Mouse (Mus musculus): ENCODE data around the gene Siah1a. TPM values are rescaled to one million over a fixed set of nuclear protein-coding genes. Genes with fewer than 3 reads are reported as not detected.

The Siah1a gene
- polyA plus RNA-seq, 1 experiment from 2014 or later, result 67.9 TPM

- H3K4me3 ChIP-seq (replicated peaks), result no peak overlapping the region
- 91% methylated on average over 6 of the region's 6 CpGs for WGBS
- H3K9me3 ChIP-seq (replicated peaks), result no peaks in the 10 kb centered on the region
- no peak for ATAC-seq (ENCODE audit: low FRiP score)
- no peak overlapping the region for H3K9ac ChIP-seq (replicated peaks)
- no peaks in the 10 kb centered on the region for H3K27me3 ChIP-seq (replicated peaks)
- peaks cover 17% of the 10 kb centered on the region; the same call in 1 of the 2 replicates for H3K36me3 ChIP-seq
- H3K27ac ChIP-seq (replicated peaks), result no peak overlapping the region
- H3K4me2 ChIP-seq, result no peak overlapping the region
- no peaks in the 10 kb centered on the region for H3K4me1 ChIP-seq
Observed at GRCm38 (mm10) chr8:86720756-86721459, 24.8 kb downstream of the Siah1a start.

- no peak for ATAC-seq (ENCODE audit: low FRiP score)
- Histone ChIP-seq H3K4me3 (replicated peaks) (no peak overlapping the region), H3K27me3 (replicated peaks) (no peaks in the 10 kb centered on the region), H3K36me3 (peaks cover 20% of the 10 kb centered on the region), H3K9me3 (replicated peaks) (no peaks in the 10 kb centered on the region), H3K27ac (replicated peaks) (no peak overlapping the region), H3K4me1 (0 out of 2 replicates have a peak, but pooled peaks cover 2% of the 10 kb centered on the region), H3K4me2 (no peak overlapping the region), H3K9ac (replicated peaks) (no peak overlapping the region)
- 90% methylated on average over 1 of the region's 1 CpGs for WGBS
Observed at GRCm38 (mm10) chr8:86719368-86719767, 26.4 kb downstream of the Siah1a start.

GRCm38 (mm10) chr8:86718332-86718994, 27.3 kb downstream of the Siah1a start:
- Histone ChIP-seq H3K36me3 (peaks cover 21% of the 10 kb centered on the region), H3K4me1 (peaks cover 5% of the 10 kb centered on the region; the same call in 1 of the 2 replicates), H3K4me2 (no peak overlapping the region), H3K9me3 (replicated peaks) (no peaks in the 10 kb centered on the region), H3K4me3 (replicated peaks) (no peak overlapping the region), H3K27me3 (replicated peaks) (no peaks in the 10 kb centered on the region), H3K27ac (replicated peaks) (no peak overlapping the region), H3K9ac (replicated peaks) (no peak overlapping the region)
- 89% methylated on average over 2 of the region's 2 CpGs for WGBS
- no peak for ATAC-seq (ENCODE audit: low FRiP score)

- peak overlapping the region; percentile 37 for H3K27ac ChIP-seq (replicated peaks)
- peaks cover 13% of the 10 kb centered on the region; the same call in 1 of the 2 replicates for H3K4me1 ChIP-seq
- H3K27me3 ChIP-seq (replicated peaks), result no peaks in the 10 kb centered on the region
- H3K4me3 ChIP-seq (replicated peaks), result no peak overlapping the region
- H3K4me2 ChIP-seq, result no peak overlapping the region
- no peaks in the 10 kb centered on the region for H3K9me3 ChIP-seq (replicated peaks)
- ATAC-seq (ENCODE audit: low FRiP score), result peak; percentile 69; the same call in 1 of the 2 replicates
- H3K36me3 ChIP-seq, result peaks cover 15% of the 10 kb centered on the region
- no peak overlapping the region for H3K9ac ChIP-seq (replicated peaks)
- 37% methylated on average over 14 of the region's 14 CpGs for WGBS
Observed at GRCm38 (mm10) chr8:86713407-86714188, 32.1 kb downstream of the Siah1a start.

- no peak for ATAC-seq (ENCODE audit: low FRiP score)
- H3K27ac ChIP-seq (replicated peaks), result no peak overlapping the region
Observed at GRCm38 (mm10) chr8:86712594-86712993, 33.1 kb downstream of the Siah1a start.

GRCm38 (mm10) chr8:86707873-86708272, 37.9 kb downstream of the Siah1a start:
- ATAC-seq (ENCODE audit: low FRiP score), result no peak
- H3K4me2 ChIP-seq, result no peak overlapping the region
- 71% methylated on average over 4 of the region's 4 CpGs for WGBS
- no peak overlapping the region for H3K27ac ChIP-seq (replicated peaks)
- H3K27me3 ChIP-seq (replicated peaks), result no peaks in the 10 kb centered on the region
- H3K4me3 ChIP-seq (replicated peaks), result no peak overlapping the region
- H3K9me3 ChIP-seq (replicated peaks), result no peaks in the 10 kb centered on the region
- H3K9ac ChIP-seq (replicated peaks), result no peak overlapping the region
- H3K4me1 ChIP-seq, result 0 out of 2 replicates have a peak, but pooled peaks cover 3% of the 10 kb centered on the region
- H3K36me3 ChIP-seq, result peaks cover 9% of the 10 kb centered on the region; the same call in 1 of the 2 replicates

More at GRCm38 (mm10) chr8:86712594-86712993, 33.1 kb downstream of the Siah1a start:
- Histone ChIP-seq H3K4me2 (no peak overlapping the region), H3K9ac (replicated peaks) (no peak overlapping the region), H3K36me3 (peaks cover 13% of the 10 kb centered on the region), H3K4me1 (peaks cover 13% of the 10 kb centered on the region; the same call in 1 of the 2 replicates), H3K4me3 (replicated peaks) (no peak overlapping the region), H3K27me3 (replicated peaks) (no peaks in the 10 kb centered on the region), H3K9me3 (replicated peaks) (no peaks in the 10 kb centered on the region)
- WGBS, result 96% methylated on average over 3 of the region's 3 CpGs

- Histone ChIP-seq H3K27ac (replicated peaks) (no peak overlapping the region), H3K27me3 (replicated peaks) (no peaks in the 10 kb centered on the region), H3K9me3 (replicated peaks) (no peaks in the 10 kb centered on the region), H3K4me1 (no peaks in the 10 kb centered on the region), H3K36me3 (peaks cover 9% of the 10 kb centered on the region; the same call in 1 of the 2 replicates), H3K4me3 (replicated peaks) (no peak overlapping the region), H3K9ac (replicated peaks) (no peak overlapping the region), H3K4me2 (no peak overlapping the region)
- WGBS, result 87% methylated on average over 5 of the region's 5 CpGs
- ATAC-seq (ENCODE audit: low FRiP score), result no peak
Observed at GRCm38 (mm10) chr8:86706756-86707155, 39.0 kb downstream of the Siah1a start.

GRCm38 (mm10) chr8:86705317-86705716, 40.4 kb downstream of the Siah1a start:
- Histone ChIP-seq H3K4me1 (no peaks in the 10 kb centered on the region), H3K9me3 (replicated peaks) (no peaks in the 10 kb centered on the region), H3K4me3 (replicated peaks) (no peak overlapping the region), H3K36me3 (peaks cover 6% of the 10 kb centered on the region; the same call in 1 of the 2 replicates), H3K4me2 (no peak overlapping the region), H3K27me3 (replicated peaks) (no peaks in the 10 kb centered on the region), H3K9ac (replicated peaks) (no peak overlapping the region), H3K27ac (replicated peaks) (no peak overlapping the region)
- 92% methylated on average over 3 of the region's 3 CpGs for WGBS
- no peak for ATAC-seq (ENCODE audit: low FRiP score)

GRCm38 (mm10) chr8:86702453-86702852, 43.3 kb downstream of the Siah1a start:
- Histone ChIP-seq H3K9ac (replicated peaks) (no peak overlapping the region), H3K9me3 (replicated peaks) (no peaks in the 10 kb centered on the region), H3K27ac (replicated peaks) (no peak overlapping the region), H3K27me3 (replicated peaks) (no peaks in the 10 kb centered on the region), H3K4me3 (replicated peaks) (no peak overlapping the region), H3K36me3 (0 out of 2 replicates have a peak, but pooled peaks cover 3% of the 10 kb centered on the region), H3K4me1 (no peaks in the 10 kb centered on the region), H3K4me2 (no peak overlapping the region)
- no peak for ATAC-seq (ENCODE audit: low FRiP score)
- WGBS, result 93% methylated on average over 3 of the region's 3 CpGs

- H3K4me1 ChIP-seq, result no peaks in the 10 kb centered on the region
- no peak overlapping the region for H3K9ac ChIP-seq (replicated peaks)
- 0 out of 2 replicates have a peak, but pooled peaks cover 3% of the 10 kb centered on the region for H3K36me3 ChIP-seq
- no peaks in the 10 kb centered on the region for H3K9me3 ChIP-seq (replicated peaks)
- WGBS, result 93% methylated on average over 12 of the region's 12 CpGs
- H3K27me3 ChIP-seq (replicated peaks), result no peaks in the 10 kb centered on the region
- no peak overlapping the region for H3K4me3 ChIP-seq (replicated peaks)
- no peak overlapping the region for H3K27ac ChIP-seq (replicated peaks)
- ATAC-seq (ENCODE audit: low FRiP score), result no peak
- H3K4me2 ChIP-seq, result no peak overlapping the region
Observed at GRCm38 (mm10) chr8:86699471-86699870, 46.3 kb downstream of the Siah1a start.

- Histone ChIP-seq H3K9me3 (replicated peaks) (no peaks in the 10 kb centered on the region), H3K4me1 (no peaks in the 10 kb centered on the region), H3K9ac (replicated peaks) (no peak overlapping the region), H3K4me3 (replicated peaks) (no peak overlapping the region), H3K4me2 (no peak overlapping the region), H3K27me3 (replicated peaks) (no peaks in the 10 kb centered on the region), H3K36me3 (0 out of 2 replicates have a peak, but pooled peaks cover 3% of the 10 kb centered on the region), H3K27ac (replicated peaks) (no peak overlapping the region)
- ATAC-seq (ENCODE audit: low FRiP score), result no peak
- 81% methylated on average over 1 of the region's 1 CpGs for WGBS
Observed at GRCm38 (mm10) chr8:86698811-86699421, 46.8 kb downstream of the Siah1a start.
